Mouse (Mus musculus) hindbrain, embryonic 15.5 days (tissue): ENCODE results near the gene Lhx2. TPM values are rescaled to one million over a fixed set of nuclear protein-coding genes. Genes with fewer than 3 reads are reported as not detected.

Source experiments
- ATAC-seq: fragments of 200-750 bp; cut with Nextera tagmentation; 2 replicates; pipeline ENCODE4 v1.8.0; 2017; ENCODE audit warnings: low read depth, moderate number of reproducible peaks, moderate TSS enrichment; ENCODE audit not compliant: low FRiP score
- H3K27ac ChIP-seq: fragments of 300-500 bp; sonication (generic); replicated peaks from 2 replicates; pipeline ENCODE4 v1.5.1; 2015; ENCODE audit warnings: mild to moderate bottlenecking, inconsistent platforms
- H3K27me3 ChIP-seq: fragments of 300-500 bp; sonication (generic); 2 replicates; pipeline ENCODE4 v1.6.1; 2015; ENCODE audit warnings: control low read depth, inconsistent platforms
- H3K36me3 ChIP-seq: fragments of 300-500 bp; sonication (generic); 2 replicates; pipeline ENCODE4 v1.6.1; 2015; ENCODE audit warnings: control low read depth, inconsistent platforms
- H3K4me1 ChIP-seq: fragments of 300-500 bp; sonication (generic); replicated peaks from 2 replicates; pipeline ENCODE4 v1.6.1; 2015; ENCODE audit warnings: control low read depth, inconsistent platforms
- H3K4me2 ChIP-seq: fragments of 300-500 bp; sonication (generic); 2 replicates; pipeline ENCODE4 v1.6.1; 2015; ENCODE audit warnings: moderate library complexity, mild to moderate bottlenecking, inconsistent platforms
- H3K4me3 ChIP-seq: fragments of 300-500 bp; sonication (generic); 2 replicates; pipeline ENCODE4 v1.5.1; 2015; ENCODE audit warnings: mild to moderate bottlenecking, inconsistent platforms
- H3K9ac ChIP-seq: fragments of 300-500 bp; sonication (generic); 2 replicates; pipeline ENCODE4 v1.6.1; 2015; ENCODE audit warnings: inconsistent platforms
- H3K9me3 ChIP-seq: fragments of 300-500 bp; sonication (generic); 2 replicates; pipeline ENCODE4 v1.6.1; 2016; ENCODE audit warnings: control low read depth, inconsistent platforms
- WGBS: fragments of 180-500 bp; shearing (Covaris S2); methylation state at CpG from one replicate; pipeline ENCODE4 v1.1.7; 2015; 5-methylcytosine and 5-hydroxymethylcytosine counted together
- polyA plus RNA-seq: library from polyadenylated mRNA; unstranded; fragments of >200 nt; fragmentation: Nextera tagmentation; extraction: Ambion mirVana; gene quantifications from 2 replicates; pipeline ENCODE4 v1.2.1, GENCODE M21; 2015

Lhx2 gene
- polyA plus RNA-seq, 1 experiment from 2014 or later = 12.3 TPM

DNA sequence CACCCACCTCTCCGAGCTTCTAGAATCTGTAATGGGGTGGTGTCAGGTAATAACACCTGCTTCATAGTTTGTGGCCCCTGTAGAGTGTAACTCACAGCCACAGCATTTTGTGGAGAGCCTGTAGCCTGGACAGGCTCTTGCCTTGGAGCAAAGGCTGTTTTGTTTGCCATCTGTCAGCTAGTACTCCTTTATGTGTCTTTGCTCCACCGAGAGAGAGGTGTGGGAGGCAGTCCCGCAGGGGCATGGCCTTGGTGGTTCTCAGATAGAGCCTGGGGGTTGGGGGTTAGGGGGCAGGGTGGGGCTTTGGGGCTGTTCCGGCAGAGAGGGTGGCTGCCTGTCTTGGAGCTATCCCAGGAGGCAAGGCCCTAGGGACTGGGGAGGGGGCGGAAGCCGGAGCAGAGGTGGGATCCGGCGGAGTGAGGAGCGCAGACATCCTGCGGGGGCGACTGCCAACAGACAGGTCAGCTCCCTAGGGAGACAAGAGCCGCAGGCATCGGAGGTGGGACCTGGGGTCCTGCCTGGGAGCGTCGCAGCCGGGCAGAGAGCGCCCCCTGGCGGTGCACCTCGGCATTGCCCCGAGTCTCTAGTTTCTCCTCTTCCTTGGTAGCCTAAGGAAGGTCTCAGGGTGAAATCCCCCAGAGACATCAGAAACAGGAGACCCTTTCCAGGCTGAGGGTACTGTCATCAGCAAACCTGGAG lies 36.7 kb downstream of the Lhx2 start:
- peaks cover 12% of the 10 kb centered on the region for H3K4me1 ChIP-seq
- peaks cover 72% of the 10 kb centered on the region for H3K27me3 ChIP-seq
- no peak overlapping the region for H3K4me3 ChIP-seq
- no peak overlapping the region for H3K27ac ChIP-seq
- no peaks in the 10 kb centered on the region for H3K36me3 ChIP-seq
- 2% methylated on average over 20 of the region's 20 CpGs for WGBS
- no peaks in the 10 kb centered on the region for H3K9me3 ChIP-seq
- peak overlapping the region; percentile 39 for H3K4me2 ChIP-seq
- ATAC-seq = no peak
- no peak overlapping the region for H3K9ac ChIP-seq

DNA sequence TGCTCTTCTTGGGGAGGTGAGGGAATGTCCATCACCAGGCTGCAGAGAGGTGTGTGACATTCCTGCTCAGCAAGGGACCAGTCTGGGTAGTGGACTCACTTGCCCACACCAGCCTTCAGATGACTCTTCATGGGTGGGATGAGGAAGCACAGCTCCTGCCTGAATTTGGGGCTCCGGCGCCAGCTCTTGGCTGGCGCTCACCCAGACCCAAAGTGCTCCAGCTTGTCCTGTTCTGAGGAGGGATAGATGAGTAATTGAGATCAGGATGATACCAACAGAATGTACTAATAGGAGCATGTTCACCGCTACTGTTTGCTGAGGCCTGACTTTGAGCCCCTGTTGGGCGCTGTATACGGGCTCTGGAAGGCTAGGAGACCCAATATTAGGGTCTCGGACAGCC lies 38.2 kb downstream of the Lhx2 start:
- WGBS = 84% methylated on average over 7 of the region's 7 CpGs
- Histone ChIP-seq H3K4me2 (no peak overlapping the region), H3K4me3 (no peak overlapping the region), H3K27ac (no peak overlapping the region), H3K36me3 (no peaks in the 10 kb centered on the region), H3K4me1 (peaks cover 12% of the 10 kb centered on the region), H3K9me3 (no peaks in the 10 kb centered on the region), H3K27me3 (peaks cover 70% of the 10 kb centered on the region), H3K9ac (no peak overlapping the region)
- ATAC-seq = no peak

DNA sequence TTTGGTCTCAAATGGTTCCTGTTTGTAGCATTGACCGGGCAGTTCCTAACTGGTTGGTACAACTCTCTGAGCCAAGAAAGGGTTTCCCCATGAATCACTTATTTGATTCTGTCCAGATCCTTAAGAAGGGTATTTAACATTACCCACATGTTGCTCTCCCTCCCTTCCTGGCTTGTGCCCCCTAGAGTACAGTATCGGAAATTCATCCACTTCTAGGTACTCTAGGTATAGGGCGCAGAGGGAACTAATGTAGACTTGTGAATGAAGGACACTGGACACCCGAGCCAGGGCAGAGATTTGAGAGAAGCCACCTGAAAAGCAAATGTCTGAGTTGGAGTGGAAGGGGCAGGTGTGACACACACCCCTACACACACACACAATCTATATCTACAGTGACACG lies 39.3 kb downstream of the Lhx2 start:
- H3K27ac ChIP-seq = no peak overlapping the region
- no peaks in the 10 kb centered on the region for H3K9me3 ChIP-seq
- no peak overlapping the region for H3K4me2 ChIP-seq
- no peak overlapping the region for H3K4me3 ChIP-seq
- ATAC-seq = no peak
- H3K27me3 ChIP-seq = peaks cover 62% of the 10 kb centered on the region
- 25% methylated on average over 5 of the region's 5 CpGs for WGBS
- no peak overlapping the region for H3K9ac ChIP-seq
- no peaks in the 10 kb centered on the region for H3K36me3 ChIP-seq
- H3K4me1 ChIP-seq = peaks cover 12% of the 10 kb centered on the region

DNA sequence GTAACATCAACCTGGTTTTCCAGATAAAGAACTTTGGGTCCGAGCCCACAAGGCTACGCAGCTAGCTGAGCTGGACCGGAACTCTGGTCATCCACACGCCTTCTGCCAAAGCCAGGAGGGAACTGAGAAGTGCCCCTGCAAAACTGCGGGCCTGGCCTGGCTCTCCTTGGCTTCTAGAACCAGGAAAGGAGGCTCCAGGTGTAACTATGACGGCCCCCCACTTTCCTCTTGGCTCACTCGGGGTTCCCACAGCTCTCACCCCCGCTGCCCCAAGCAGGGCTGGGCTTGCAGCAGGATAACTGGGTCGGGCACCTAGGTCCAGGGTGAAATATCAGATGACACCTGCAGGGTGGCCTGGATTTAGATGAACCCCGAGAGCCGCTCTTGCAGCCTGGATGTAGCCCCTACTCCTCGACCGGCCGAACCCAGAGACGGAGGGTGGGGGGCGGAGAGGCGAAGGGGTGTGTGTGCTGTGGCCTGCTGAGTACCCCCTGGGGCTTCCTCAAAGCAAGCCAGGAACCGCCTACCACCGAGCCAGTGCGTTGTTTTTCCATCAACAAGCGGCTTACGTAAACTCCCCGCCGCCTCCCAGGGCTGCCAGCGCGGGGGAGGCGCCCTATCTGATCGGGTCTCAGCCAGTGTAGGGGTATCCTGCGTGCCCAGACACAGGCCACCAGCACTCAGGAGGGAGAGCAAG lies 39.9 kb downstream of the Lhx2 start:
- Histone ChIP-seq H3K27ac (no peak overlapping the region), H3K4me1 (peaks cover 12% of the 10 kb centered on the region), H3K4me3 (peak overlapping the region; percentile 14; the same call in 1 of the 2 replicates), H3K36me3 (no peaks in the 10 kb centered on the region), H3K4me2 (peak overlapping the region; percentile 49), H3K27me3 (peaks cover 57% of the 10 kb centered on the region), H3K9ac (0 out of 2 replicates have a peak overlapping the region, but pooled peaks have one; percentile 6), H3K9me3 (no peaks in the 10 kb centered on the region)
- 4% methylated on average over 27 of the region's 29 CpGs for WGBS
- ATAC-seq = peak; percentile 39; the same call in 1 of the 2 replicates

GRCm38 (mm10) chr2:38379546-38379870 lies 40.4 kb downstream of the Lhx2 start:
- H3K27me3 ChIP-seq = peaks cover 54% of the 10 kb centered on the region
- WGBS = 5% methylated on average over 4 of the region's 4 CpGs
- H3K4me2 ChIP-seq = peak overlapping the region; percentile 49
- H3K9me3 ChIP-seq = no peaks in the 10 kb centered on the region
- H3K4me3 ChIP-seq = peak overlapping the region; percentile 14; the same call in 1 of the 2 replicates
- H3K27ac ChIP-seq = no peak overlapping the region
- H3K4me1 ChIP-seq = peaks cover 12% of the 10 kb centered on the region
- no peak for ATAC-seq
- H3K36me3 ChIP-seq = no peaks in the 10 kb centered on the region
- H3K9ac ChIP-seq = no peak overlapping the region

DNA sequence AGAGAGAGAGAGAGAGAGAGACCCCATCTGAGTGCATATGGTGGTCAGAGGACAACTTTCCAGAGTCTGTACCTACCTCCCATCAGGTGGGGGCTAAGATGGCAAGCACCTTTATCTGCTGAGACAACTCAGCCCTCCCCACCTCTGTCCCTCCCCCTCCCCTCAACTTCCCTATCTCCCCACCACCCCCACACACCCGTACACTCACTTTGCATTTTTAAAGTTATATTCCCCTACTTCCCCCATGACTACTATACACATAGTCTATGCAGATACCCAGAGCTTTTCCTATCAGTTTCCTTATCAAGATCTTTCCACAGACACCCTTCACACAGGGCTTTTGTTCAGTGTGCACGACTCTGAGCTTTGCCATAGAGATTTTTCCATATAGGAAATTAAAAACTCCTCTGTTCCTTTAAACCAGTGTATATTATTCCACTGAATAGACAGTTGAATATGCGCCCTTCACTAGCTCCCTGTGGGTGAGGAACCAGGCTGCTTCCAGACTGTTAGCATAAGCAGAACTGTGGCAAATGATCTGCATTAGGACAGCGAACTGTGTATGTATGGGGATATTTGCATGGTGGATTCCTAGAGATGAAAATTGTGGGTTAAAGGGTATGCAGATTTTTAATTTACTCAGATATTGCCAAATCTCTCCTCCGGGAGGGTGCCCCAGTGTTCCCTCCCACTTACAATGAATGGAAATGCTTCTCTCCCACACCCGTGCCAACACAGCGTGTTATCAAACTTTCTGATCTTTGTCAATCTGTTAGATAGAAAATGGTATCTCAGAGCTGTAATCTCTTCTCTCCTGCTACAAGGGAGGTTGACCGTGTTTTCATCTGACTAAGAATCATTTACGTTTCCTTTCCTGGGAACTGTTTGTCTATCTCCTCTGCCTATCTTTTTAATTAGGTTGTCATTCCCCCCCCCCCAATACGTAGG lies 41.3 kb downstream of the Lhx2 start:
- Histone ChIP-seq H3K4me1 (peaks cover 12% of the 10 kb centered on the region), H3K4me3 (no peak overlapping the region), H3K9me3 (no peaks in the 10 kb centered on the region), H3K27ac (no peak overlapping the region), H3K36me3 (no peaks in the 10 kb centered on the region), H3K4me2 (no peak overlapping the region), H3K9ac (no peak overlapping the region), H3K27me3 (peaks cover 46% of the 10 kb centered on the region)
- no peak for ATAC-seq
- 50% methylated on average over 10 of the region's 10 CpGs for WGBS

DNA sequence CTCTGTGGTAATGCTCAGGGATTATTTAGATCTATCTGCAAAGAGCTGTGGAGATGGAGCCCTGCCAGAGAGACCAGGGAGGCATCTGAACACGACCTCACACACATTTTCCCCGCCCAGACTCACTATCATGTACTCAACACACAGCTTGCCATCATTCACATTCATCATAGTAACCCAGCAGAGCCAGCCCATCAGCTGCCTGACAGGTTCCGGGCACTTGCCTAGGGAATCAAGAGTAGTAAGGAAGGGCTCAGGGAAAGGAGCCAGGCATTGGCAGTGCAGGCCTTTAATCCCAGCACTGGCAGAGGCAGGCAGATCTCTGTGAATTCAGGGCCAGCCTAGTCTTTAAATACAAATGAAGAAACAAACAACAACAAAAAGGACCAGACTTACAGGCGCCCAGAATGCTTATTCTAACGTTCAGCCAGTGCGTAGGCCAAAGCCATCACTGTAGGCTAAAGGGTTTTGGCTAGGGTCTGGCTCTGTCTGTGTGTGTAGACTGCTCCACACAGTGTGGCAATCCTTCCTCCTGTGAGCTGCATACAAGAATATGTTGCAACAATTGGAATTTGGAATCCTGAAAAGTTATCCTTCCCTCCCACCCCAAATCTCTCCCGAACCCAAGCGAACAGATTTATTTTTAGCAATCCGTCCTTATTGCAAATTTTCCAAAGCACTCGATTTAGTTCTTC lies 48.6 kb downstream of the Lhx2 start:
- WGBS = 85% methylated on average over 10 of the region's 10 CpGs
- no peak for ATAC-seq
- no peaks in the 10 kb centered on the region for H3K27me3 ChIP-seq
- H3K4me2 ChIP-seq = no peak overlapping the region
- H3K9ac ChIP-seq = no peak overlapping the region
- H3K36me3 ChIP-seq = no peaks in the 10 kb centered on the region
- H3K9me3 ChIP-seq = no peaks in the 10 kb centered on the region
- H3K4me3 ChIP-seq = no peak overlapping the region
- H3K27ac ChIP-seq = no peak overlapping the region
- no peaks in the 10 kb centered on the region for H3K4me1 ChIP-seq

- Histone ChIP-seq H3K27ac (no peak overlapping the region), H3K36me3 (no peaks in the 10 kb centered on the region), H3K4me1 (no peaks in the 10 kb centered on the region), H3K4me3 (no peak overlapping the region), H3K9ac (no peak overlapping the region), H3K9me3 (no peaks in the 10 kb centered on the region), H3K27me3 (no peaks in the 10 kb centered on the region), H3K4me2 (no peak overlapping the region)
- peak; percentile 55; the same call in 1 of the 2 replicates for ATAC-seq
- WGBS = 57% methylated on average over 17 of the region's 17 CpGs
Observed at GRCm38 (mm10) chr2:38394977-38395868, 56.1 kb downstream of the Lhx2 start.

DNA sequence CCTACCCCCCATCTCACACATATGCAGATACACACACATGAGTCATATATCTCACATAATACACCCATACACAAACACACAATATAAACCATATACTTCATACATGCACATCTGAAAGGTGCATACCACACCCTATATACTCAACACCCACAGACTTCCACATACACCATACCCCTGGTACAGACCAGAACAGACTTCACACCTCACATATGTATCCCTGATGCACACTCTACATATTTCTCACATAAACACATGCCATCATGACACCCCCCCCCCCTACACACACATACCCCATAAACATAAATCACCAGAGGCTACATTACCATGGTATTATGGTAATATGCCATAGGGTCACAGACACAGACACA lies 56.8 kb downstream of the Lhx2 start:
- H3K4me2 ChIP-seq = no peak overlapping the region
- no peaks in the 10 kb centered on the region for H3K27me3 ChIP-seq
- H3K27ac ChIP-seq = no peak overlapping the region
- H3K36me3 ChIP-seq = no peaks in the 10 kb centered on the region
- H3K9me3 ChIP-seq = no peaks in the 10 kb centered on the region
- H3K9ac ChIP-seq = no peak overlapping the region
- H3K4me1 ChIP-seq = no peaks in the 10 kb centered on the region
- H3K4me3 ChIP-seq = no peak overlapping the region
- peak; percentile 58; the same call in 1 of the 2 replicates for ATAC-seq

DNA sequence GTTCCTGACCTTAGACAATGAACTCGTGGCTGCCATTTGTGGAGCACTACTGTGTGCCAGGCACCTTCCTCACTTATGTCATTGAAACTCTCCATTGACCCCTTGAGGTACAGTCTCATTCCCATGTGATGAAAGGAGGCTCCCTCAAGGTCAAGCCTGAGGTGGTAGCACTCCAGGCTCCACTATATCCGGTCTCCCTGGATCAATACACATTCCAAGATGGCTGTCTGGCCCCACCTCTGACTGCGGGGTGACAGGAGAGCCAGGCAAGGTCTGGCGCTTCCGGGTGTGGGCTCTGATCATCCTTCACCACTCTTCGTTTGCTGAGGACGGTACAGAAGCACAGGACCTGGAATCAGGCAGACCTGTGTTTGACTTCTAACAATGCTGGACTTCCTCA lies 58.2 kb downstream of the Lhx2 start:
- 87% methylated on average over 7 of the region's 7 CpGs for WGBS

DNA sequence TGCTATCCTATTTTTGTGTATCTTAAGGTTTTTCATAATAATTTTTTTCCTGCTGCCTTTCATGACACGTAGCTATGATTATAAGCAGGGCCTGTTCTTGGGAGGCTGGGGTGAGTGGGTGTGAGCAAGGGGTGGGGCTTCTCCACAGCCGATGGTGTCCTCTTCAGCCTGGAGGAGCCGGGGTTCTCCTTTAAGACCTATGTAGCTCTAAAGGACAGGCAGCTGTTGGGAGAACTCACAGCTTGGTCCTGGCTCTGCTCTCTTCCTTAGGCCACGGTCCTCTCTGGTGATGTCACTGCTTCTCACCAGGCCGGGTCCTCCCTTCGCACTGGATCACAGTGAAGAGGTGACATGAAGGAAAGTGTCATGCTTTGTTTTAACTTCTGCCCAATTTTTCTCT lies 58.8 kb downstream of the Lhx2 start:
- 75% methylated on average over 6 of the region's 6 CpGs for WGBS
- H3K27ac ChIP-seq = no peak overlapping the region
- H3K36me3 ChIP-seq = no peaks in the 10 kb centered on the region
- no peaks in the 10 kb centered on the region for H3K4me1 ChIP-seq
- no peak overlapping the region for H3K4me2 ChIP-seq
- ATAC-seq = no peak
- no peaks in the 10 kb centered on the region for H3K27me3 ChIP-seq
- no peak overlapping the region for H3K4me3 ChIP-seq
- H3K9ac ChIP-seq = no peak overlapping the region
- H3K9me3 ChIP-seq = no peaks in the 10 kb centered on the region

More for the DNA sequence above, 58.2 kb downstream of the Lhx2 start:
- Histone ChIP-seq H3K9me3 (no peaks in the 10 kb centered on the region), H3K4me2 (no peak overlapping the region), H3K27ac (no peak overlapping the region), H3K27me3 (no peaks in the 10 kb centered on the region), H3K4me3 (no peak overlapping the region), H3K36me3 (no peaks in the 10 kb centered on the region), H3K4me1 (no peaks in the 10 kb centered on the region), H3K9ac (no peak overlapping the region)
- no peak for ATAC-seq
